Mouse (Mus musculus): ENCODE measurements around the gene Smc1a. TPM values are rescaled to one million over a fixed set of nuclear protein-coding genes. Genes with fewer than 3 reads are reported as not detected.

Gene Smc1a
- polyA plus RNA-seq (2015; fragmentation: Nextera tagmentation; extraction: Ambion mirVana), result 87.5 and 97.5 TPM in 2 replicates

GRCm38 (mm10) chrX:152016151-152017145 lies at the start of gene Smc1a, which contains the start of gene Ribc1:
Smc1a (plus strand) TSS chrX:152016428.
Ribc1 (minus strand) TSS chrX:152016295.
- H3K4me3 ChIP-seq, result peak within 1 kb of the TSS; percentile 52
- H3K9me3 ChIP-seq, result no peaks in the 10 kb centered on the region
- H3K4me1 ChIP-seq (replicated peaks), result peaks cover 10% of the 10 kb centered on the region
- peak within 1 kb of the TSS; percentile 69 for H3K9ac ChIP-seq
- peaks cover 67% of the 10 kb centered on the region for H3K27me3 ChIP-seq
- WGBS, result 18% methylated on average over 64 of the region's 64 CpGs
- peak within 1 kb of the TSS; percentile 86 for H3K27ac ChIP-seq (replicated peaks)
- peak; percentile 99 for ATAC-seq (ENCODE audit: low read depth)
- peak within 1 kb of the TSS; percentile 57 for H3K4me2 ChIP-seq
- H3K36me3 ChIP-seq, result 0 out of 2 replicates have a peak, but pooled peaks cover 6% of the 10 kb centered on the region

- Histone ChIP-seq H3K9me3 (no peaks in the 10 kb centered on the region), H3K4me2 (no peak overlapping the region), H3K9ac (no peak overlapping the region), H3K36me3 (no peaks in the 10 kb centered on the region), H3K27me3 (peaks cover 91% of the 10 kb centered on the region), H3K27ac (replicated peaks) (no peak overlapping the region), H3K4me3 (no peak overlapping the region), H3K4me1 (replicated peaks) (no peaks in the 10 kb centered on the region)
- no peak for ATAC-seq (ENCODE audit: low read depth)
- WGBS, result 51% methylated on average over 4 of the region's 4 CpGs
Measured at GRCm38 (mm10) chrX:151999006-151999710, 17.1 kb upstream of the Smc1a start.

- H3K4me1 ChIP-seq (replicated peaks), result no peaks in the 10 kb centered on the region
- 0 out of 2 replicates have a peak, but pooled peaks have one; percentile 13 for ATAC-seq (ENCODE audit: low read depth)
- H3K27ac ChIP-seq (replicated peaks), result no peak overlapping the region
- no peaks in the 10 kb centered on the region for H3K36me3 ChIP-seq
- peaks cover 93% of the 10 kb centered on the region for H3K27me3 ChIP-seq
- H3K4me2 ChIP-seq, result peak overlapping the region; percentile 63
- H3K9me3 ChIP-seq, result no peaks in the 10 kb centered on the region
- WGBS, result 37% methylated on average over 9 of the region's 9 CpGs
- 0 out of 2 replicates have a peak overlapping the region, but pooled peaks have one; percentile 26 for H3K9ac ChIP-seq
- peak overlapping the region; percentile 49 for H3K4me3 ChIP-seq
Measured at GRCm38 (mm10) chrX:152001182-152001684, 15.0 kb upstream of the Smc1a start.

GRCm38 (mm10) chrX:152001737-152002710 lies 14.2 kb upstream of the Smc1a start, which contains the start of gene Hsd17b10:
Hsd17b10 (plus strand) TSS chrX:152001845.
- Histone ChIP-seq H3K36me3 (0 out of 2 replicates have a peak, but pooled peaks cover 1% of the 10 kb centered on the region), H3K27me3 (peaks cover 93% of the 10 kb centered on the region), H3K4me1 (replicated peaks) (no peaks in the 10 kb centered on the region), H3K27ac (replicated peaks) (peak within 1 kb of the TSS; percentile 61), H3K4me3 (peak within 1 kb of the TSS; percentile 49), H3K9ac (peak within 1 kb of the TSS; percentile 70), H3K9me3 (no peaks in the 10 kb centered on the region), H3K4me2 (peak within 1 kb of the TSS; percentile 63)
- WGBS, result 18% methylated on average over 40 of the region's 41 CpGs
- ATAC-seq (ENCODE audit: low read depth), result peak; percentile 97

GRCm38 (mm10) chrX:152002865-152003264 lies 13.4 kb upstream of the Smc1a start:
- 82% methylated on average over 2 of the region's 2 CpGs for WGBS
- Histone ChIP-seq H3K9ac (no peak overlapping the region), H3K9me3 (no peaks in the 10 kb centered on the region), H3K4me2 (peak overlapping the region; percentile 63), H3K27ac (replicated peaks) (no peak overlapping the region), H3K4me1 (replicated peaks) (no peaks in the 10 kb centered on the region), H3K4me3 (no peak overlapping the region), H3K27me3 (peaks cover 93% of the 10 kb centered on the region), H3K36me3 (0 out of 2 replicates have a peak, but pooled peaks cover 6% of the 10 kb centered on the region)
- ATAC-seq (ENCODE audit: low read depth), result no peak

- no peak overlapping the region for H3K9ac ChIP-seq
- 80% methylated on average over 1 of the region's 1 CpGs for WGBS
- 0 out of 2 replicates have a peak, but pooled peaks cover 9% of the 10 kb centered on the region for H3K36me3 ChIP-seq
- H3K27ac ChIP-seq (replicated peaks), result no peak overlapping the region
- no peak overlapping the region for H3K4me2 ChIP-seq
- ATAC-seq (ENCODE audit: low read depth), result no peak
- H3K9me3 ChIP-seq, result no peaks in the 10 kb centered on the region
- no peak overlapping the region for H3K4me3 ChIP-seq
- no peaks in the 10 kb centered on the region for H3K4me1 ChIP-seq (replicated peaks)
- H3K27me3 ChIP-seq, result peaks cover 89% of the 10 kb centered on the region
Measured at GRCm38 (mm10) chrX:152007863-152008262, 8.4 kb upstream of the Smc1a start.

GRCm38 (mm10) chrX:152015752-152016150 lies 477 bp upstream of the Smc1a start:
- 13% methylated on average over 11 of the region's 11 CpGs for WGBS
- Histone ChIP-seq H3K27me3 (peaks cover 73% of the 10 kb centered on the region), H3K4me1 (replicated peaks) (peaks cover 10% of the 10 kb centered on the region), H3K4me3 (peak overlapping the region; percentile 52), H3K9me3 (no peaks in the 10 kb centered on the region), H3K4me2 (peak overlapping the region; percentile 57), H3K27ac (replicated peaks) (peak overlapping the region; percentile 80), H3K9ac (peak overlapping the region; percentile 69), H3K36me3 (0 out of 2 replicates have a peak, but pooled peaks cover 6% of the 10 kb centered on the region)
- peak; percentile 59 for ATAC-seq (ENCODE audit: low read depth)

- H3K4me2 ChIP-seq, result peak overlapping the region; percentile 55
- peak overlapping the region; percentile 69 for H3K9ac ChIP-seq
- H3K36me3 ChIP-seq, result 0 out of 2 replicates have a peak, but pooled peaks cover 6% of the 10 kb centered on the region
- H3K9me3 ChIP-seq, result no peaks in the 10 kb centered on the region
- H3K27ac ChIP-seq (replicated peaks), result 0 out of 2 replicates have a peak overlapping the region, but pooled peaks have one; percentile 86
- H3K4me1 ChIP-seq (replicated peaks), result peaks cover 10% of the 10 kb centered on the region
- WGBS, result 18% methylated on average over 14 of the region's 14 CpGs
- H3K27me3 ChIP-seq, result peaks cover 61% of the 10 kb centered on the region
- no peak for ATAC-seq (ENCODE audit: low read depth)
- H3K4me3 ChIP-seq, result peak overlapping the region; percentile 52
Measured at GRCm38 (mm10) chrX:152017186-152017585, 958 bp downstream of the Smc1a start.

- H3K27me3 ChIP-seq, result peaks cover 65% of the 10 kb centered on the region
- no peak overlapping the region for H3K4me2 ChIP-seq
- H3K9ac ChIP-seq, result no peak overlapping the region
- 80% methylated on average over 2 of the region's 2 CpGs for WGBS
- peaks cover 10% of the 10 kb centered on the region for H3K4me1 ChIP-seq (replicated peaks)
- ATAC-seq (ENCODE audit: low read depth), result no peak
- H3K27ac ChIP-seq (replicated peaks), result no peak overlapping the region
- H3K4me3 ChIP-seq, result no peak overlapping the region
- H3K36me3 ChIP-seq, result peaks cover 6% of the 10 kb centered on the region; the same call in 1 of the 2 replicates
- no peaks in the 10 kb centered on the region for H3K9me3 ChIP-seq
Measured at GRCm38 (mm10) chrX:152019294-152019693, 3.1 kb downstream of the Smc1a start.

- Histone ChIP-seq H3K9ac (no peak overlapping the region), H3K4me2 (no peak overlapping the region), H3K36me3 (peaks cover 33% of the 10 kb centered on the region), H3K4me1 (replicated peaks) (no peaks in the 10 kb centered on the region), H3K27me3 (peaks cover 65% of the 10 kb centered on the region), H3K27ac (replicated peaks) (no peak overlapping the region), H3K9me3 (no peaks in the 10 kb centered on the region), H3K4me3 (no peak overlapping the region)
- no peak for ATAC-seq (ENCODE audit: low read depth)
Measured at GRCm38 (mm10) chrX:152039865-152040264, 23.6 kb downstream of the Smc1a start.

GRCm38 (mm10) chrX:152047230-152047629 lies 31.0 kb downstream of the Smc1a start:
- Histone ChIP-seq H3K9me3 (no peaks in the 10 kb centered on the region), H3K36me3 (peaks cover 22% of the 10 kb centered on the region), H3K4me1 (replicated peaks) (no peaks in the 10 kb centered on the region), H3K27me3 (peaks cover 67% of the 10 kb centered on the region), H3K27ac (replicated peaks) (no peak overlapping the region), H3K4me3 (no peak overlapping the region), H3K9ac (no peak overlapping the region), H3K4me2 (no peak overlapping the region)
- ATAC-seq (ENCODE audit: low read depth), result no peak

Data from neural tube, embryonic 13.5 days (tissue).